Mouse (Mus musculus) heart, embryonic 10.5 days (tissue): Measurements from ENCODE around the gene Fhl2. TPM values are rescaled to one million over a fixed set of nuclear protein-coding genes. Genes with fewer than 3 reads are reported as not detected.
A peak's percentile ranks its signal among the peaks of the same experiment; 100 is the strongest.

Source experiments
- DNase-seq: peaks from one replicate; pipeline ENCODE4 v3.0.0-alpha.2; 2017; ENCODE audit warnings: low spot score
- H3K27ac ChIP-seq: fragments of 300-500 bp; sonication (generic); 2 replicates; pipeline ENCODE4 v1.5.1; 2016; ENCODE audit warnings: mild to moderate bottlenecking
- H3K27me3 ChIP-seq: fragments of 300-500 bp; sonication (generic); 2 replicates; pipeline ENCODE4 v1.6.1; 2016; ENCODE audit warnings: mild to moderate bottlenecking; ENCODE audit not compliant: poor library complexity, insufficient read depth, severe bottlenecking
- H3K36me3 ChIP-seq: fragments of 300-500 bp; sonication (generic); 2 replicates; pipeline ENCODE4 v1.6.1; 2016; ENCODE audit warnings: mild to moderate bottlenecking, moderate library complexity
- H3K4me1 ChIP-seq: fragments of 300-500 bp; sonication (generic); 2 replicates; pipeline ENCODE4 v1.6.1; 2016; ENCODE audit warnings: mild to moderate bottlenecking
- H3K4me3 ChIP-seq: fragments of 300-500 bp; sonication (generic); 2 replicates; pipeline ENCODE4 v1.5.1; 2016; ENCODE audit warnings: mild to moderate bottlenecking, moderate library complexity
- H3K9me3 ChIP-seq: fragments of 300-500 bp; sonication (generic); 2 replicates; pipeline ENCODE4 v1.6.1; 2016; ENCODE audit warnings: mild to moderate bottlenecking, moderate library complexity
- WGBS: fragments of 180-500 bp; shearing (Covaris S2); methylation state at CpG from one replicate; pipeline ENCODE4 v1.1.7; 2016; 5-methylcytosine and 5-hydroxymethylcytosine counted together
- polyA plus RNA-seq: library from polyadenylated mRNA; unstranded; fragments of >200 nt; fragmentation: Nextera tagmentation; extraction: Ambion mirVana; gene quantifications from 2 replicates; pipeline ENCODE4 v1.2.1, GENCODE M21; 2016

Gene Fhl2
- polyA plus RNA-seq, 1 experiment from 2014 or later: 112 TPM

DNA sequence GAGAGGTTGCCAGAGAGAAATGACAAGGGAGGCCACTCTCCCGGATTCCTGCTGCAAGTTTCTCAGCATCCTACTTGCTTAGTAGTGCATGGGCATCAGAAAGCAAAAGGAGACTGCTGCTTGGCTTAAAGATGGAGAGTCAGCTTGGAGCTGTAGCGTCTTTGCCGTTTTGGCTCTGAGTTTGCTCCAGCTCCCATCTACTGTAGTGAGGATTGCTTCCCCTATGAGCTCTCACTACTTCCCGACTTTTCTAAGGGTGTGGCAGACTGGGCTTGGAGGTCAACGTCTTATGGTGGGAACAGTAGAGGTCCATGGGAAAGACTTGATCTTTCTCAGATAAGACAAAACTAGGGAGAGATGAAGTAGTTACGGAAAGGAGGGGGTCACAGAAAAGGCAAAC, 15.9 kb downstream of the Fhl2 start:
- Histone ChIP-seq H3K4me3 (no peak overlapping the region), H3K9me3 (no peaks in the 10 kb centered on the region), H3K27me3 (no peaks in the 10 kb centered on the region), H3K27ac (no peak overlapping the region), H3K36me3 (no peaks in the 10 kb centered on the region), H3K4me1 (no peaks in the 10 kb centered on the region; the same call in 1 of the 2 replicates)
- no peak for DNase-seq
- WGBS: 74% methylated on average over 6 of the region's 6 CpGs

DNA sequence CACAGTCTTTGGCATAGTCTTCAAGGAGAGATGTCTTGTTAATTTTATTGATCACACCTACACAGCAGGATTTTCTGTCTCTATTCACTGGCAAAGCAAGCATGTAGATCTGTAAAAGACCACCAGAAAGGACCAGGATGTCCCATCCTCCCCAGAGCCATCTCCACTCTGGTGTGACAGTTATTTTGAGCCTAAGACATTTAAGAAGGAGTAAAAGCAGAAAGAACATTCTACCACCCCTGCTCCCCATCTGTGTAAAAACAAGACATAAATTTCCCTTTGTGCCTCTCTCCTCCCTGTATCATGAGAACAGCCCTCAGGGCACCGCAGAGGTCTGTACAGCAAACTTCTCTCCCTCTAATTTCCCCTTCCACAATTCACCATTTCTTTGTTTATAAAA, 18.0 kb downstream of the Fhl2 start:
- no peak overlapping the region for H3K27ac ChIP-seq
- DNase-seq: no peak
- H3K4me1 ChIP-seq: peaks cover 6% of the 10 kb centered on the region
- no peaks in the 10 kb centered on the region for H3K27me3 ChIP-seq
- no peaks in the 10 kb centered on the region for H3K9me3 ChIP-seq
- 94% methylated on average over 1 of the region's 1 CpGs for WGBS
- no peaks in the 10 kb centered on the region for H3K36me3 ChIP-seq
- H3K4me3 ChIP-seq: no peak overlapping the region

DNA sequence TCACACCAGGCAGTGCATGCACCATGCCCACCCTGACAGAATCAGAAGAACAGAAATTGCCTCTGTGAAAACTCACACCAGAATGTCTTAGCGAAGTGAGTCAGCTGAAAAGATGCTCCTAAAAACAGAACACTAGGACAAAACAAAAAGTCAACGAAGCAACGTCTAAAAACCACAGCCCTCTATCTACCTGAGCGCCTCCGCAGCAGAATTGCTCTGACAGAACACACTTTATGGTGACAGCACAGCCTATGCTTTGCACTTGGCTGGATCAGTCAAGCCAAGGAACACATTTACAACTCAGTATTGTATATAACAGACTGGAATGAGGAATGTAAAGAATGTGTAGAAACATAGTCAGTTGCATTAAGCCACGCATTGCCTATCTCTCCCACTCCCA, 18.4 kb downstream of the Fhl2 start:
- 72% methylated on average over 6 of the region's 6 CpGs for WGBS
- H3K4me3 ChIP-seq: no peak overlapping the region
- peaks cover 10% of the 10 kb centered on the region for H3K4me1 ChIP-seq
- no peak for DNase-seq
- H3K27ac ChIP-seq: no peak overlapping the region
- H3K36me3 ChIP-seq: no peaks in the 10 kb centered on the region
- no peaks in the 10 kb centered on the region for H3K9me3 ChIP-seq
- H3K27me3 ChIP-seq: no peaks in the 10 kb centered on the region

GRCm38 (mm10) chr1:43173283-43174226, 23.2 kb downstream of the Fhl2 start:
- Histone ChIP-seq H3K4me1 (peaks cover 40% of the 10 kb centered on the region), H3K27ac (no peak overlapping the region)
- 62% methylated on average over 7 of the region's 7 CpGs for WGBS

GRCm38 (mm10) chr1:43171816-43172215, 25.0 kb downstream of the Fhl2 start:
- no peak overlapping the region for H3K4me3 ChIP-seq
- no peaks in the 10 kb centered on the region for H3K27me3 ChIP-seq
- DNase-seq: no peak
- peaks cover 53% of the 10 kb centered on the region for H3K4me1 ChIP-seq
- no peaks in the 10 kb centered on the region for H3K9me3 ChIP-seq
- H3K36me3 ChIP-seq: no peaks in the 10 kb centered on the region
- 77% methylated on average over 6 of the region's 6 CpGs for WGBS
- H3K27ac ChIP-seq: peak overlapping the region; percentile 42

More at GRCm38 (mm10) chr1:43173283-43174226, 23.2 kb downstream of the Fhl2 start:
- Histone ChIP-seq H3K4me3 (no peak overlapping the region), H3K36me3 (no peaks in the 10 kb centered on the region), H3K9me3 (no peaks in the 10 kb centered on the region), H3K27me3 (no peaks in the 10 kb centered on the region)
- no peak for DNase-seq

GRCm38 (mm10) chr1:43171093-43171492, 25.7 kb downstream of the Fhl2 start:
- WGBS: 31% methylated on average over 3 of the region's 3 CpGs
- Histone ChIP-seq H3K27me3 (no peaks in the 10 kb centered on the region), H3K36me3 (no peaks in the 10 kb centered on the region), H3K9me3 (no peaks in the 10 kb centered on the region), H3K4me1 (peaks cover 53% of the 10 kb centered on the region), H3K27ac (0 out of 2 replicates have a peak overlapping the region, but pooled peaks have one; percentile 12), H3K4me3 (no peak overlapping the region)
- no peak for DNase-seq

- Histone ChIP-seq H3K27ac (0 out of 2 replicates have a peak overlapping the region, but pooled peaks have one; percentile 3), H3K4me1 (peaks cover 53% of the 10 kb centered on the region), H3K4me3 (no peak overlapping the region), H3K27me3 (0 out of 2 replicates have a peak, but pooled peaks cover 3% of the 10 kb centered on the region), H3K36me3 (no peaks in the 10 kb centered on the region), H3K9me3 (no peaks in the 10 kb centered on the region)
- DNase-seq: no peak
- 84% methylated on average over 1 of the region's 1 CpGs for WGBS
These were observed 27.1 kb downstream of the Fhl2 start for GRCm38 (mm10) chr1:43169661-43170060.

DNA sequence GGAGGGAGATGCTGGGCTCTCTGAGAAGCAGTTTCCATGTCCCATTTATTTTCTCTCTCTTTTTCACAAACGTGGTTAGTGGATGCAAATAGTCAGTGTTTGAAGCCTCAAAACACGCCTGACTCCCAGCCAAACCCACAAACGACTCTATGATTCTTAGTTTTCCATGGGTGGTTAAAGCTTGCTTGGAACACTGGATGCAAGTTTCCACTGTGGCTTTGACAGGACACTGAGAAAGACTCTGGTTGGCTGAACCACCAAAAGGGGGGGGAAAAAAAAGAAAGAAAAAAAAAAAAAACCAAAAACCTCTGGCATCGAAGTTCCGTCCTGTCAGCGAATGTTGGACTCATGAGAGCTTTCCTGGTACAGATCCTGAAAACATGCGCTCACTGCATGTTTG, 27.6 kb downstream of the Fhl2 start:
- 85% methylated on average over 7 of the region's 7 CpGs for WGBS
- H3K9me3 ChIP-seq: no peaks in the 10 kb centered on the region
- DNase-seq: no peak
- H3K4me1 ChIP-seq: peaks cover 55% of the 10 kb centered on the region
- H3K4me3 ChIP-seq: no peak overlapping the region
- H3K36me3 ChIP-seq: peaks cover 2% of the 10 kb centered on the region; the same call in 1 of the 2 replicates
- H3K27me3 ChIP-seq: 0 out of 2 replicates have a peak, but pooled peaks cover 6% of the 10 kb centered on the region
- 0 out of 2 replicates have a peak overlapping the region, but pooled peaks have one; percentile 42 for H3K27ac ChIP-seq

- WGBS: 67% methylated on average over 7 of the region's 7 CpGs
- peaks cover 55% of the 10 kb centered on the region for H3K4me1 ChIP-seq
- DNase-seq: no peak
- H3K4me3 ChIP-seq: no peak overlapping the region
- peaks cover 2% of the 10 kb centered on the region; the same call in 1 of the 2 replicates for H3K36me3 ChIP-seq
- peak overlapping the region; percentile 71 for H3K27ac ChIP-seq
- H3K27me3 ChIP-seq: 0 out of 2 replicates have a peak, but pooled peaks cover 6% of the 10 kb centered on the region
- H3K9me3 ChIP-seq: no peaks in the 10 kb centered on the region
These were observed 28.2 kb downstream of the Fhl2 start for GRCm38 (mm10) chr1:43168618-43169017.

DNA sequence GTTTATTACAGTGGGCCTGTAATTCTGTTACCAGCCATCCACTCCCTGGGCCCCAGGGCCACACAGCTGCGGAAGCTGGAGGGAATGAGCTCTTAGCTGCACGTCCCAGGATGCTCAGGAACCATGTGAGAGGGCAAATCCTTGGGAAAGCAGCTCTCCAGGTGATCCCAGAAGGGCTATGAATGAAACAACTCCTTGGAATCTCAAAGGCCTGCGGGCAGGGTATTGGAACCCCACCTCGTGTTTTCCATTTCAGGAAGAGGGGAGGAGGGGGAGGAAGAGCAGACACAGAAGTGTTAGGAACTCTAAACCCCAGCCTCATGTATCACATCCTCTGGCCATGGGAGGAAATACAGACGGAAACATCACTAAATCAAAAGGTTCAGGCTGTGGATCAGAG, 28.8 kb downstream of the Fhl2 start:
- peaks cover 54% of the 10 kb centered on the region for H3K4me1 ChIP-seq
- no peak for DNase-seq
- WGBS: 47% methylated on average over 5 of the region's 5 CpGs
- H3K4me3 ChIP-seq: no peak overlapping the region
- peak overlapping the region; percentile 71 for H3K27ac ChIP-seq
- no peaks in the 10 kb centered on the region for H3K9me3 ChIP-seq
- 0 out of 2 replicates have a peak, but pooled peaks cover 6% of the 10 kb centered on the region for H3K27me3 ChIP-seq
- peaks cover 2% of the 10 kb centered on the region; the same call in 1 of the 2 replicates for H3K36me3 ChIP-seq

DNA sequence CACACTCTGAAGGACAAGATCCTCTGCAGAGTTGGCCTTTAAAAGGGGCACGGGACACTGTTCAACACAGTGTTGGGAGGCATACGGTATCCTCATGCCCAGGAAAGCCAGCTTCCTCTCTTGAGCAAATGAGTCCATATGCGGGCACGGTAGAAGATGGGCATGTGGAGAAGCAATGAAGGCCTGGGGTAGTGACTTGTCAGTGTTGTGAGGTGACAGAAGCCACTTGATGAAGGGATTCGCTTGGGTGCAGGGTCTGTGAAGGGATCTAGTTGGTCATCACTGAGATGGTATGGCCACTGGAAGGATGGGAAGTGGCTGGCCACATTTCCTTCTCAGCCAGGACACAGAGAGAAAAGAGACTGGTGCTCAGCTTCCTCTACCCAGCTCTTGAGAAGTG, 32.2 kb downstream of the Fhl2 start:
- Histone ChIP-seq H3K27ac (peak overlapping the region; percentile 96), H3K9me3 (no peaks in the 10 kb centered on the region), H3K27me3 (0 out of 2 replicates have a peak, but pooled peaks cover 6% of the 10 kb centered on the region), H3K36me3 (peaks cover 2% of the 10 kb centered on the region; the same call in 1 of the 2 replicates), H3K4me1 (peaks cover 53% of the 10 kb centered on the region), H3K4me3 (no peak overlapping the region)
- WGBS: 91% methylated on average over 5 of the region's 5 CpGs
- no peak for DNase-seq

DNA sequence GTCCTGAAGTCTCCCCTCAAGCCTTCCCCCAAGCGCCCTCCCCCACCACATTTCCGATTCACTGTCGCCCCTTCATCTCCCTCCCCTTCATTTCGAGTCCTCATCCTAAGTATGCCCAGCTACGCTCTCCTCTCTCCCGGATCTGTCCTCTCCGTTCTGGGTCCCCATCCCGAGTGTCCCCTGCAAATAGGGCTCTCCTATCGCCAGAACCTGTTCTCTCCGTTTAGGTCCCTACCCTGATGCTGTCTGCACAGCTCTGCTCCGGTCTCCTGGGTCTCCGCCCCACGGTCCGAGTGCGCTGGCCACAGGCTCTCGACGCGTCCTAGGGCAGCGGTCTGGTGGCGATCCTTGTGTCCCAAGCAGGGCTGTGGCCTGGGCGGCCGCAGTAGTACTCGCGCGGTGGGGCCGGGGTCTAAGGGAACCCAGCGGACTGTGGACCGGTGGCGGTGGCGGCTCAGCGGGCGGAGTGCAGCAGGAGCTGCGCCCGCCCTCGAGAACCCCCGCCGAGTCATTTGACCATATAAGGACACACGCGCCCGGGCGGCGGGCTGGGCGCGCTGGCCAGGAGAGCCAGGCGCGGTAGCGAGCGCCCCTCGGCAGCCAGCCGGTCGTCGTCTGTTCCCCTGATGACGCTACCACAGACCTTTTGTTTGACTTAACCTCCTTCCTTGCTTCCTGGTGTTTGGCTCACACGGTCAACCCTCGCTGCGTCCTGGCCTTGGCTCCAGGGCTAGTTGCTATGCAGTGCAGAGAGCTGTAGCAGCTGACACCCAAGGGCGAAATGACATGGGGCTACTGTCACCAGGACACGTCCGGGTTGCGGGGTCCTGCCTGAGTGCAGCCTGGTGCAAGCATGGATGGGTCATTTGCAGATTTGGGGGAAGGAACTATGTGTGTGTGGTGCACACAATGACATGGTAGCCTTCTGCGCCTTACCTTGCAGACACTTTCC, 33.0 kb downstream of the Fhl2 start:
- Histone ChIP-seq H3K27ac (peak overlapping the region; percentile 96), H3K9me3 (no peaks in the 10 kb centered on the region), H3K27me3 (0 out of 2 replicates have a peak, but pooled peaks cover 6% of the 10 kb centered on the region), H3K4me3 (peak overlapping the region; percentile 87), H3K36me3 (peaks cover 2% of the 10 kb centered on the region; the same call in 1 of the 2 replicates), H3K4me1 (peaks cover 53% of the 10 kb centered on the region)
- WGBS: 4% methylated on average over 61 of the region's 61 CpGs
- DNase-seq: peak; percentile 91
